Mouse (Mus musculus): Measurements from ENCODE around the gene Fndc8.

Gene Fndc8

DNA sequence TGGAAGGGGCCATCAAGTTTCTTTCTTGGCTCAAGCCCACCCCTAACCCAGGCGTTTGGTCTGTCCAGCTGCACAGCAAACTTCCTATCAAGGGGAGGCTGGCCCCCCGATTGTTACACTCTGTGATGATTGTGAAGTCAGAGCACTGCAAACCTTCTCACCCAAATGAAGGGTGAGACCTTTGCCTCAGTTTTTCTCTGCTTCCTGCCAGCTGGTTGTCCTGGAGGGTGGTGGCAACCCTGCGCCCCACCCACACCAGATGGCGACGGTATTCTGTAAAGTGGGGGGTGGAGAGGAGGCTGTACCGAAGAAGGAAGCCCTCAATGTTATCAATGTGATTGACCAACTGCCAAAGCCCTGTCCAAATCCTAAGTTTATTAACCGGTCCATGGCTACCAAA lies at the start of gene Fndc8:
TSS of gene Fndc8 (plus strand) at position 189 of the 400 bp plus-strand sequence.
- no peak for DNase-seq (ENCODE audit: low spot score in 2 of 2)

GRCm38 (mm10) chr11:82844771-82845414 lies 47.0 kb upstream of the Fndc8 start:
- DNase-seq (ENCODE audit: low spot score in 2 of 2): peak; percentile 36 to 69

DNA sequence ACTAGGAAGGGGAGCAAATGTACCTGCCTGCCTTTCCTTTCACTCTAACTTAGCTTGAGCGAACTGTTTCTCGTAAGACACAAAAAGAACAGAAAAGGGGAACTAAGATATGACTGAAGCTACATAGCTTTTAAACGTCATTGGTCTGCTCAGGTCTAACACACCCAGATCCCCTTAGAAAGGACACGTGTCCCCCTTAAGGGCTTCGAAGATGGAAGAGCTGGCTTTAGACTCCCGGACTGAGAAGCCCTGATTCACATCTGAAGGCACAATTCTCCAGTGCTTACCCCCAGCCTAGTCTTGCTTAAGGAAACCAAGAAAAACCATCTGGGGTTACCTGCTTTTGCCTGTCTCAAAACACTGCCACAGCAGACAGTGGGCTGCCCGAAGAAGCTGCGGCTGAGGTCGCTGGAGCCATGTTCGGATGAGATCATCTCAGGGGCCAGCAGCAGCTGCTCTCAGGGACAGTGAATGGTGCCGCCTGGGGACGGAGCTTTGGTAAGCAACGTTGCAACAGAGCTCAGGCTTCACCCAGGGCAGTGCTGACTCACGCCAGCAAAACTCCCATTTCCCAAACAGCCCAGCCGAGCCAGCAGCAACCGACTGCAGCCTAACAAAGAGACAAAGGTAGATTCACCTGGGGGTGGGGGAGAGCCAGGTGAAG lies 46.4 kb upstream of the Fndc8 start:
- peak; percentile 83 to 89 for DNase-seq (ENCODE audit: low spot score in 2 of 2)

DNA sequence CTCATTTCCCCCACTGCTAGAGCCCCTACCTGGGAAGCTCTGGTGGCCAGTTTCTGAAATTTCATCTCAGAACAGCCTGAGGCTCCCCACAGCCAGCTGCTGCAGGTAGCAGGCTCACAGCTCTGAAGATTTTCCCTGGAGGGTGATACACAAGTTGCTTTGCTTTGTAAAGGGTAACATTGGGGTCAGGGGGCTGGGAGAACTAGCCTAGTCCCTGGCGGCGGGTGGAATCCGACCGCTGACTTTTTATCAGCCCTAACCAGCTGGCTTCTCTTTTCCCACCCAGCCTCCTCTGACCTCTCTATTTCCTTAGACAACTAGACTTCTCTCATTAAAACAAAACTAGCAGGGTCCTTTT lies 45.9 kb upstream of the Fndc8 start:
- DNase-seq (ENCODE audit: low spot score in 2 of 2): peak; percentile 75 to 82

- DNase-seq (ENCODE audit: low spot score in 2 of 2): no peak
Measured at GRCm38 (mm10) chr11:82846938-82847337, 45.0 kb upstream of the Fndc8 start.

- peak; percentile 63 to 70 for DNase-seq (ENCODE audit: low spot score in 2 of 2)
Measured at GRCm38 (mm10) chr11:82847571-82848000, 44.3 kb upstream of the Fndc8 start.

- DNase-seq (ENCODE audit: low spot score in 2 of 2): no peak
Measured at GRCm38 (mm10) chr11:82850259-82850658, 41.7 kb upstream of the Fndc8 start.

GRCm38 (mm10) chr11:82852115-82852514 lies 39.8 kb upstream of the Fndc8 start:
- DNase-seq (ENCODE audit: low spot score in 2 of 2): no peak

- DNase-seq (ENCODE audit: low spot score in 2 of 2): no peak
Measured at GRCm38 (mm10) chr11:82852540-82852939, 39.4 kb upstream of the Fndc8 start.

- no peak for DNase-seq (ENCODE audit: low spot score in 2 of 2)
Measured at GRCm38 (mm10) chr11:82852958-82853357, 39.0 kb upstream of the Fndc8 start.

GRCm38 (mm10) chr11:82854111-82854510 lies 37.8 kb upstream of the Fndc8 start:
- no peak for DNase-seq (ENCODE audit: low spot score in 2 of 2)

GRCm38 (mm10) chr11:82855327-82855973 lies 36.5 kb upstream of the Fndc8 start:
- DNase-seq (ENCODE audit: low spot score in 2 of 2): peak; percentile 55 to 71

DNA sequence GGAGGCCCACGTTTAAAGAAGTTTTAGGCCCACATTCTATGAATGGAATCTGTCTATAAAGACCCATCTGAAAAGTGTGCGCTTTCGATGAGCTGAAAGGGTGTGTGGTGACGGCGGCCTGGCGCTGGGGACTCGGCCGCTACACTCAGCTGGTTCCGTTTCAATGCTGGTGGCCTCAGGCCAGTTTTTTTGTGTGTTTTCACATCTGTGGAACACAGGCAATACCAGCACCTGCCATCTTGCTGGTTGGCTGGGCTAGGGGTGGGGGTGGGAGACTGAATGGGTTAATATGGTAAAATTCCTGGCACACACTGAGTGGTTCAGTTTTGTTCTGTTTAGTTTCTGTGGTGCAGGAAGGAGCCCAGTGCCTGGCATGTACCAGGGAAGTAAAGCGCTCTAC lies 35.9 kb upstream of the Fndc8 start:
- DNase-seq (ENCODE audit: low spot score in 2 of 2): no peak

DNA sequence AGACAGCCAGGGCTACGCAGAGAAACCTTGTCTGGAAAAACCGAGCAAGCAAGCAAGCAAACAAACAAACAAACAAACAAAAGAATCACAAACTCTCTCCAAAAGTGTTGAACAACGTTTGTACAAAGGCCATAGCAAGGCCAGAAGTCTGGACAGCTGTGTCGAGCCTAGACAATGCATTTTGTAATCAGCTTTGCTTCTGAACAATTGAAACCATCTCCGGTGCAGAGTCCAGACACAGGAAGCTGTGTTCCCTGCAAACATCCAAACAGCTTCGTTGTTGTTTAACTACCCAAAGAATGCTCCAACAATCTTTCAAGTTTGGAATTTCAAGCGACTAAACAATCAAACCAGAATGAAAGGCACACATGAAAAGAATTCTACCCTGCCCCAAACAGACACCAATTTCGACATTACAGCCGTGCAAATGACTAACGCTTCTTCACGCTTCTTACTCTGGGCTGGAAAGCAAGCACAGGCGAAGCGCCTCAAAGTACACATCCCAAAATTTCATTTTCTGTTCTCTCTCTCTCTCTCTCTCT lies 34.5 kb upstream of the Fndc8 start:
- DNase-seq (ENCODE audit: low spot score in 2 of 2): no peak

DNA sequence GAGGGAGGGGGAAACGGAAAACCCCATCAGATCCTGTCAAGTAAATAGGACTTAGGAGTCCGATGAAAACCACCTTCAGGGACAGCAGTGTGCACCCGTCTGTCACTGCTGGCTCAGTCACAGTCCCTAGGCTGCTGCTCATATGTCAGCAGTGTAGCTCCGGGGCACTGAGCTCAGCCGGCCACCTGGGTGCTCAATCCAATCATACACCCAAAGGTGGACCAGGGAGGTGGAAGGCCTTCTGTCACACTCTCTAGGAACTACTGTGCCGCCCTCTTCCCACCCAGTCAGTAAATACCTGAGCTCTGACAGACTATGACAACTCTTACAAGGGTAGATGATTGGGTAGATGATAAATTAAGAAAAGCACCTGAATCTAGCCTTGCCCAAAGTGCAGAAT lies 31.2 kb upstream of the Fndc8 start:
- DNase-seq (ENCODE audit: low spot score in 2 of 2): no peak

- no peak for DNase-seq (ENCODE audit: low spot score in 2 of 2)
Measured at GRCm38 (mm10) chr11:82861558-82861957, 30.4 kb upstream of the Fndc8 start.

DNA sequence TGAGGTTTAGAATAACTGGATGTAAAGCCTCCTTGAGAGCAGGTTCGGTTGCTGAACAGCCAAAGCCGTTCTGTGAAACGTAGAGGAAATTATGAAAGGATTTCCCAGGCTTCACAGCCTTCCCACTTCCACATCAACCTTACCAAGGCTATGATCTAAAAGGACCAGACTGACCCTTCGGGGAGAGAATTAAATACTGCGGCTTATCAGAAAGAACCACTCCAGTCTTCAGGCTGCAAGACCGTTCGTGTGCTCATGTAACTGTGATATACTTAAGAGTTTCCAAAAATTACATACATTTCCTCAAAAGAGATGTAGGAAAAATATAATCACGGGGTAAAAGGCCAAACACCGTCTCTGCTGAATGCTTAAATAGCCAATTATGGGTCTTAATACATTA lies 29.3 kb upstream of the Fndc8 start:
- no peak for DNase-seq (ENCODE audit: low spot score in 2 of 2)

DNA sequence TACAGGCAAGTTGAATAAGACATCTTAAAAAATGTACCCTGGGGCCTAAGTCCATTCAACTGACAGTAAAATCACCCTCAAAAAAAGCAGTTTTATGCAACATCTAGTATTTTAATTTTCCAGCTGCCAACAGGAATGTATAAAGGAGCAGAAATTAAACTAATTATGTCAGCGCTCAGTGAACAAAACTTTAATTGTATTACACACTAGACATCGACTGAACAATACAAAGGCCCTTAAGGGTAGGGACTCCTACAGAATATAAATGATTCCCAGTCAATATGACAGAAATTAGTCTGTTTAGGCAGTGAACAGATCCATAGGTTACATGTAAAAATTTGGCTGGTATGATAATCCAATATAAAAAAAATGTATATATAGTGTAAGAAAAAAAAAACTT lies 28.9 kb upstream of the Fndc8 start:
- DNase-seq (ENCODE audit: low spot score in 2 of 2): no peak

DNA sequence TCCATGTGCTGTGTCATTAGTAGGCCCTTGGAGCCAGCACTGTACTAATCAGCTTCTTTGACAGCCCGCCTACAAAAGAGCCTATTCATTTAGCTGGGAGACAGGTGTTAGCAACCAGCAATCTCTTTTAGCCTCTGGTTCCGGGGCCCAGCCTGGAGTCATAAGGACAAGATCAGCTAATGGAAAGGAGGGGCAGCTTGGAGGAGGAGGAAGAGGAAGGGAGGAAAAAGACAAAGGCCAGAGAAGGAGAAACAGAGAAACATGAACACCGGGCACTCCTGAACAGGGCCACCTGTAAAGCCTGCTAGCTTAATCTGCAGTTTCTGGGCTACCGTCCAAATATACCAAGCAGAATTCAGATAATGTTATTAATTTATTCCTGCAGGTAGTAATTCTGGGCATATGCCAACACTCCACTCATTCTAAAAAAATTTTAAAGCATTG lies 28.4 kb upstream of the Fndc8 start:
- no peak for DNase-seq (ENCODE audit: low spot score in 2 of 2)

- DNase-seq (ENCODE audit: low spot score in 2 of 2): no peak
Measured at GRCm38 (mm10) chr11:82865957-82866356, 26.0 kb upstream of the Fndc8 start.

DNA sequence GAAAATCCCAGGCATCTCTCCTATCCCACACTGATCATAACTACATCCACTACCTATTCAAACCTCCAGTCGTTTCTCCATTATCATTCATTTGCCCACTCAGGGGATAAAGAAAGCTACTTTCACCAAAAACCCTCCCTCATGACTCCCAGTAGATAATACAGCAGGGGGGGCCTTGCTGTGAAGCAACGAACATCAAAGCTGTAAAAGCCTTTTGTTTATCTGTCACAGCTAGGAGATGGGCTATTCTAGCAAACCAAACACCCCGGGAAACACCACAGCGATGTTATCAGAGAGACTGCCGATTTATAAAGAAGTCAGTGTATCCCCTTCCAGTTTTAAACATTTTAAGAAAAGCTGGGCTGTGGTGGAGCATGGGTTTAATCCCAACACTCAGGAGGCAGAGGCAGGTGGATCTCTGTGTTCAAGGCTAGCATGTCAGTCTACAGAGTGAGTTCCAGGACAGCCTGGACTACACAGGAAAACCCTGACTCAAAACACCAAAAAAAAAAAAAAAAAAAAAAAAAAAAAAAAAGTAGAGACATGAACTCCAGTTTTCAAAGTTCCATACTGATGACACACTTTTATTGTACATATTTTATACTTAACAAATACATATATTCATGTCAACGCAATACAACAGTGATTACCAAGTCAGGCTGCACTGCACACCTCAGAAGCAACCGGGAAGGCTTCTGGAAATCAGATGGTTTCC lies 24.9 kb upstream of the Fndc8 start:
- DNase-seq (ENCODE audit: low spot score in 2 of 2): no peak

GRCm38 (mm10) chr11:82867956-82868355 lies 24.0 kb upstream of the Fndc8 start:
- DNase-seq (ENCODE audit: low spot score in 2 of 2): no peak

All from spleen, postnatal 4 days (tissue).